Mouse (Mus musculus) 3T3-L1 (cell line): Measurements from ENCODE around the gene Polrmt.

Experiments used
- DNase-seq: peaks from one replicate; pipeline ENCODE4 v3.0.0-alpha.2; 2015; ENCODE audit warnings: low read depth, low spot score

The Polrmt gene

GRCm38 (mm10) chr10:79745898-79746773 is at the start of gene Polrmt:
Gene Polrmt, minus strand, starts transcription at chr10:79746581.
- DNase-seq: peak; percentile 99

- no peak for DNase-seq
Observed at GRCm38 (mm10) chr10:79795905-79796304, 49.5 kb upstream of the Polrmt start.

GRCm38 (mm10) chr10:79794491-79794931 is 48.1 kb upstream of the Polrmt start:
- DNase-seq: peak; percentile 61

- DNase-seq: peak; percentile 52
Observed at GRCm38 (mm10) chr10:79793738-79794490, 47.5 kb upstream of the Polrmt start.

- peak; percentile 66 for DNase-seq
Observed at GRCm38 (mm10) chr10:79793051-79793737, 46.8 kb upstream of the Polrmt start, which contains the start of gene Palm. Gene Palm, plus strand, starts transcription at chr10:79793572.

- DNase-seq: no peak
Observed at GRCm38 (mm10) chr10:79792339-79793040, 46.1 kb upstream of the Polrmt start.

GRCm38 (mm10) chr10:79790861-79791260 is 44.5 kb upstream of the Polrmt start, which contains the start of gene Prss57:
Gene Prss57, minus strand, starts transcription at chr10:79790961.
- no peak for DNase-seq

GRCm38 (mm10) chr10:79789581-79789980 is 43.2 kb upstream of the Polrmt start:
- DNase-seq: no peak

GRCm38 (mm10) chr10:79788386-79789158 is 42.2 kb upstream of the Polrmt start:
- DNase-seq: peak; percentile 88

GRCm38 (mm10) chr10:79783920-79784800 is 37.8 kb upstream of the Polrmt start:
- peak; percentile 51 for DNase-seq

- peak; percentile 62 for DNase-seq
Observed at GRCm38 (mm10) chr10:79783050-79783449, 36.7 kb upstream of the Polrmt start.

- DNase-seq: no peak
Observed at GRCm38 (mm10) chr10:79781956-79782355, 35.6 kb upstream of the Polrmt start.

- no peak for DNase-seq
Observed at GRCm38 (mm10) chr10:79781139-79781538, 34.8 kb upstream of the Polrmt start.

GRCm38 (mm10) chr10:79780664-79781015 is 34.3 kb upstream of the Polrmt start:
- DNase-seq: no peak

- no peak for DNase-seq
Observed at GRCm38 (mm10) chr10:79779784-79780663, 33.6 kb upstream of the Polrmt start.

GRCm38 (mm10) chr10:79779193-79779592 is 32.8 kb upstream of the Polrmt start:
- no peak for DNase-seq

- no peak for DNase-seq
Observed at GRCm38 (mm10) chr10:79778006-79778405, 31.6 kb upstream of the Polrmt start.

- no peak for DNase-seq
Observed at GRCm38 (mm10) chr10:79777103-79777531, 30.7 kb upstream of the Polrmt start, which contains the start of gene Fstl3. Gene Fstl3, plus strand, starts transcription at chr10:79777272.
